8 mouse cellular contexts compared by ENCODE assay signal in the genomic region with DNA sequence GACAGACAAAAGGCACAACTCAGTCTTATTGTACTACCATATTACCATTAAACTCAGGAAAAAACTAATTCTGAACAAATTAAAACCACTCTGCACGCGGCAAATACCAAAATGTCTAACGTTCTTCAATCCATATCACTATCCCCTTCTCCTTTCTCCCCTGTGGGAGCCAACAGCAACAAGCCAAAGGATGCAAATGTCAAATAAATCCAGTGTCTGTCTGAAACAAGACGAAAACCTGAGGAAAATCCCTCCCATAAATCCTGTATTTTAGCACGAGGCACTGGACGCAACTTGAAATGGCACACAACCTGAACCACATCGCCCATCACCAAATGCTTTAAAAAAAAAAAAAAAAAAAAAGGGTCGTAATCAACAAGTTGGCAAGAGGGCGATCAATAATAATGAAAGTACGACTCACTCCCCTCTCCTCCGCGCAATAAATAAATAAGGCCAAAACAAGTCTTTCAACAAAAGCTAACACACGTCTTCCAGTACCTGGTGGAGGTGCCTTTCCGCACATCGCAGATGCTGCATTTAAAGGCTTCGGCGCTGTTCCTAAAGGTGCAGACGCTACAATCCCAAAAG. TPM values are rescaled to one million over a fixed set of nuclear protein-coding genes. Genes with fewer than 3 reads are reported as not detected.
A peak's percentile ranks its signal among the peaks of the same experiment; 100 is the strongest.
DNase-seq lines count a peak whose midpoint lies in the region; ATAC-seq and TF ChIP-seq lines count a peak whose summit lies in the region.

No protein-coding gene starts in this region.

- H3K4me1 ChIP-seq in kidney, postnatal 0 days (replicated peaks; ENCODE audit: insufficient read depth, low read length): peaks cover 10% of the 10 kb centered on the region
- peaks cover 22% of the 10 kb centered on the region for H3K4me1 ChIP-seq in hindbrain, embryonic 12.5 days
- peaks cover 28% of the 10 kb centered on the region for H3K4me1 ChIP-seq in midbrain, embryonic 14.5 days (ENCODE audit: control insufficient read depth, insufficient read depth, low read length)

- H3K4me3 ChIP-seq in kidney, postnatal 0 days (replicated peaks; ENCODE audit: low read depth, low read length): peak overlapping the region; percentile 80
- H3K4me3 ChIP-seq in hindbrain, embryonic 12.5 days: peak overlapping the region; percentile 81
- H3K4me3 ChIP-seq in midbrain, embryonic 14.5 days (replicated peaks; ENCODE audit: low read depth, low read length): peak overlapping the region; percentile 67

- H3K27ac ChIP-seq in kidney, postnatal 0 days: peak overlapping the region; percentile 95
- H3K27ac ChIP-seq in hindbrain, embryonic 12.5 days: peak overlapping the region; percentile 98; the same call in 1 of the 2 replicates
- H3K27ac ChIP-seq in midbrain, embryonic 14.5 days (replicated peaks; ENCODE audit: low read depth, low read length): peak overlapping the region; percentile 97

- WGBS in kidney, postnatal 0 days: under 1% methylated on average over 18 of the region's 18 CpGs
- WGBS in hindbrain, embryonic 12.5 days: 1% methylated on average over 18 of the region's 18 CpGs
- under 1% methylated on average over 18 of the region's 18 CpGs for WGBS in midbrain, embryonic 14.5 days

- H3K9me3 ChIP-seq in kidney, postnatal 0 days (replicated peaks; ENCODE audit: low read length): no peaks in the 10 kb centered on the region
- H3K9me3 ChIP-seq in hindbrain, embryonic 12.5 days (replicated peaks): no peaks in the 10 kb centered on the region
- no peaks in the 10 kb centered on the region for H3K9me3 ChIP-seq in midbrain, embryonic 14.5 days (ENCODE audit: control insufficient read depth, low read length)

- TF ChIP-seq CTCF in kidney, postnatal 0 days (IDR thresholded peaks at IDR 0.05; ENCODE audit: low read depth): no peak

- H3K27me3 ChIP-seq in kidney, postnatal 0 days (ENCODE audit: insufficient read depth, low read length): no peaks in the 10 kb centered on the region
- H3K27me3 ChIP-seq in hindbrain, embryonic 12.5 days: peaks cover 24% of the 10 kb centered on the region
- peaks cover 16% of the 10 kb centered on the region; the same call in 1 of the 2 replicates for H3K27me3 ChIP-seq in midbrain, embryonic 14.5 days (ENCODE audit: control insufficient read depth, insufficient read depth, low read length)

- no peak for DNase-seq in kidney, postnatal 0 days (ENCODE audit: low spot score)
- no peak for DNase-seq in kidney, adult 9 months
- DNase-seq in adipocyte (ENCODE audit: low spot score): peak; percentile 28
- no peak for DNase-seq in midbrain, embryonic 14.5 days
- DNase-seq in left cerebral cortex, adult 9 months (ENCODE audit: low spot score in 2 of 2): no peak
- DNase-seq in urinary bladder, postnatal 25 days (ENCODE audit: low spot score): no peak

- peak overlapping the region; percentile 94 for H3K4me2 ChIP-seq in kidney, postnatal 0 days (ENCODE audit: low read length)
- peak overlapping the region; percentile 84 for H3K4me2 ChIP-seq in hindbrain, embryonic 12.5 days (replicated peaks)
- H3K4me2 ChIP-seq in midbrain, embryonic 14.5 days (ENCODE audit: low read length): peak overlapping the region; percentile 69

- H3K9ac ChIP-seq in kidney, postnatal 0 days (ENCODE audit: low read depth, low read length): peak overlapping the region; percentile 88
- peak overlapping the region; percentile 96 for H3K9ac ChIP-seq in hindbrain, embryonic 12.5 days
- H3K9ac ChIP-seq in midbrain, embryonic 14.5 days (replicated peaks; ENCODE audit: low read length): peak overlapping the region; percentile 89

- no peak for ATAC-seq in kidney, postnatal 0 days (replicated peaks; ENCODE audit: low FRiP score, low read depth)
- no peak for ATAC-seq in hindbrain, embryonic 12.5 days (ENCODE audit: low FRiP score)
- no peak for ATAC-seq in midbrain, embryonic 14.5 days (ENCODE audit: low FRiP score, low TSS enrichment)
- no peak for ATAC-seq in cerebellum, adult (ENCODE audit: insufficient number of reproducible peaks, low FRiP score, low TSS enrichment)

- no peaks in the 10 kb centered on the region for H3K36me3 ChIP-seq in kidney, postnatal 0 days (ENCODE audit: insufficient read depth, low read length)
- H3K36me3 ChIP-seq in hindbrain, embryonic 12.5 days: no peaks in the 10 kb centered on the region
- H3K36me3 ChIP-seq in midbrain, embryonic 14.5 days (ENCODE audit: control insufficient read depth, insufficient read depth, low read length): no peaks in the 10 kb centered on the region

RNA-seq across cellular contexts. Expression of a gene that starts 1.2 kb away (rescaled TPM):
- polyA plus RNA-seq in kidney, postnatal 0 days (2015; fragmentation: Nextera tagmentation; extraction: Ambion mirVana): 14.4 and 18.8 TPM in 2 replicates
- 18.4 and 21.0 TPM in 2 replicates for polyA plus RNA-seq in hindbrain, embryonic 12.5 days (2016; fragmentation: Nextera tagmentation; extraction: Ambion mirVana)
- 17.6 and 22.9 TPM in 2 replicates for polyA plus RNA-seq in midbrain, embryonic 14.5 days (2014; fragmentation: Nextera tagmentation; extraction: Ambion mirVana)
